Mouse (Mus musculus): ENCODE measurements around the gene Usf2.

Usf2 gene

DNA sequence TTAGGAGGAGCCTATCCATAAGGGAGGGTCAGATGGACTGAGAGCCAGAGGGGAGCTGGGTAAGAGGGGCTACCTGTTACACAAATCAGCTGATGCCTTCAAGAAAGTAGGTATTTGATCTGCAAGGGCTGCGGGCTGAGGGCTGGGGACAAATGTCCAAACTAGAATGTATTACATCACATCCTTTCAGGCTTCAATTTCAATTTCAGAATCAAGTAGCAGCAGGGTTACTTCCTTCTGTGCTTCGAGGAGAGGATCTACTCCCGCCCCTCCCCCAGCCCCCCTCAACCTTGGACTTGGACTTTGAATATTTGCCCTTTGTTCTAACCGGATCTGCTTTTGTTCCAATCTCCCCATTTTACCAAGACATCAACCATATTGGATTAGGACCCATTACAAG lies 39.4 kb downstream of the Usf2 start:
- no peak for DNase-seq (ENCODE audit: low read depth, low spot score)

DNA sequence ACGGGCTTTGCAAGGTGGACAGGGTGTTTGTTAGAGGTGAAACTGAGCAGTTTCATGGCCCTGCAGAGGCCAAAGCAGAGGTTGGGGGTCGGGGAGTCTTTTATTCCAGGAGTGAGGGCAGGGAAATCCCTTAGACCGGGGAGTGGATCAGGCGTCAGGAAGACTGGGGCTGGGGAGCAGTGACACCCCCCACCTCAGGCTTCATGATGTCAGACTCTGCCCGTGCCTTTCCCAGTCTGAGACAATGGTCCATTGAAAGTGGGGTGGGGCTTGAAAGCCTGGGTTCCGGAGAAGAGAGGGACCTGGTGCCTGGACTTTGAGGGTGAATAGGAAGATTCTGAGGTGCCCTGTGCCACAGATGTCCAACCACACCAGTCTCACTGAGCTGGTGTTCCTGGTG lies 39.9 kb downstream of the Usf2 start:
- DNase-seq (ENCODE audit: low read depth, low spot score) = no peak

- no peak for DNase-seq (ENCODE audit: low read depth, low spot score)
Measured at GRCm38 (mm10) chr7:30914732-30915131, 41.9 kb downstream of the Usf2 start, which contains the start of gene Mag. Gene Mag, minus strand, starts transcription at chr7:30914873.

DNA sequence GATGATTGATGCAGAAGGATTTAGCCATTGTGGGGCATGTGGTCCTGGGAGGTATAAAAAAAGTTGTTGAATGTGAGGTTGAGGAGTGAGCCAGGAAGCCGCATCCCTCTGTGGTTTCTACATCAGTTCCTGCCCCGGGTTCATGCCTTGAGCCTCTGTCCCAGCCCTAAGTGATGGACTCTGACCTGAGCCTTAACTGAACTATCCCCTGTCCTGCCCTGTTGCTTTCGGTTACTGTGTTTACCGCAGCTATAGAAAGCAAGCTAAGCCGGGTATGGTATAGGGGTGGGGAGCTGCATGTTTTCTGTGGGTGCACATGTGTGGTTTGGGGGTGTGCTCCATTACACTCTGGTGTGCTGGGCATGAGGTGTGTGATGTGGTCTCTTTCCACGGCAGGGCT lies 46.8 kb downstream of the Usf2 start:
- no peak for DNase-seq (ENCODE audit: low read depth, low spot score)

- DNase-seq (ENCODE audit: low read depth, low spot score) = no peak
Measured at GRCm38 (mm10) chr7:30908992-30909431, 47.6 kb downstream of the Usf2 start.

DNA sequence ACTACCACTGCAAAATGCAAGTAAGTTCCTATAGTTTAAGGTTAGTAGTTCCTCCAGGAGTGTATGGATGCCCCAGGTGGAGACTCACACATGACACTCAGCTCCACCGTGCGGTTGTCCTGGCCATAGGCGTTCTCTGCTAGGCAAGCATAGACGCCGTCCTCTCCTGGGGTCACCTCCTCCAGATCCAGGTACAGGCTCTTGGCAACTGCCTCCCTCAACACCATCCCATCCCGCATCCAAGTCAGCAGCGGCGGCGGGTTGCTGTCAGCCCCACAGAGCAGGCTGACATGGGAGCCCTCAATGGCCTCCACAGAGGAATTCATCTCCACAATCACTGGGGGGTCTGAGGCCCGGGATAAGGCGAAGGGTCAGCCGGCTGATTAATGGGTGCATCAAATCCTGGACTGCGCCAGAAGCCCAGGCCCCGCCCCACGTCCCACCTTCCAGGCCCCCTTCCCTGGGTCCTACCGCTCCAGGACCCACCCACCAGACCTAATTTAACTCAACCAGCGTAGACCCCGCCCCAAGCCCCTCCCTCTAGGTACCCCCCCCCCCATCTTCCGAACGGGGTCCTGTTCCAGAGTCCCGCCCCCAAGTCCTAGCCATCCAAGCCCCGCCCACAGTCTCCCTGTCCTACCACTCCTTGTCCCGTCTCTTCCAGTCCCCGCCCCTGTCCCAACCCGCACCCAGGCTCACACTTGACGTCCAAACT lies 48.2 kb downstream of the Usf2 start:
- peak; percentile 83 for DNase-seq (ENCODE audit: low read depth, low spot score)

- DNase-seq (ENCODE audit: low read depth, low spot score) = no peak
Measured at GRCm38 (mm10) chr7:30904042-30904441, 52.6 kb downstream of the Usf2 start.
